Mouse (Mus musculus): ENCODE measurements around the gene Pnmal1.

DNA sequence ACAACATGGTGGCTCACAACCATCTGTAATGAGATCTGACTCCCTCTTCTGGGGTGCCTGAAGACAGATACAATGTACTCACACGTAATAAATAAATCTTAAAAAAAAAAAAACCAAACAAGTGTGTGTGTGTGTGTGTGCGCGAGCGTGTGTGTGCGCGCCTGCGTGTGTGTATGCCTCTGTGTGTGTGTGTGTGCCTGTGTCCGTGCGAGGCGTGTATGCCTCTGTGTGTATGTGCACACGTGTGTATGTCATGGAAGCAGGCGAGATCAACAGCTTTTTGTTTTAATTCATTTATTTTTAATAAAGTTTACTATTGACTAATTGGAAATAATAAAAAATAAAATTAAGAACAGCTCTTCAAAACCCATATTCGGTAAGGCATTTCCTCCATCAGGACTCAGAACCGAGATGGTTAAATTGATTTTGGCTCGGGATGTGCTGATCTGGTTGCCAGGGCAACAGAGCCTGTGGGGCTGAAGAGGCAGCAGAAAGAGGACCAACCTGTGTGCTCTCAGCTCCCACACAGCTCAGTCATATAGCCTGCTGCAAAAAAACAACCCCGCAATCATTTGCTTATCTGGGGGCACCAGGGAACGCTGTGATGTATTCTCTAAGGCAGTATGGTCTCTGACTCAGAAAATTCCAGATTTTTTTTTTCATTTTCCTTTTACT, 21.2 kb upstream of the Pnmal1 start:
- TF ChIP-seq POLR2A (IDR thresholded peaks at IDR 0.05; ENCODE audit: low read depth, low read length) (no peak), CTCF (IDR thresholded peaks at IDR 0.05; ENCODE audit: extremely low read depth, insufficient read length, insufficient replicate concordance, low read depth, low read length) (no peak)

Data from small intestine, adult 2 months (tissue).